Mouse (Mus musculus) E14TG2a.4 (cell line): ENCODE results near the gene Mrpl18.

ENCODE experiments used
- CTCF ChIP-seq: conservative IDR thresholded peaks from 2 replicates; pipeline ENCODE4 v1.5.1; 2014; ENCODE audit warnings: low read length
- NANOG ChIP-seq: IDR thresholded peaks from 2 replicates; pipeline ENCODE4 v1.6.1; 2014; ENCODE audit warnings: borderline replicate concordance, low read length, mixed read lengths
- POU5F1 ChIP-seq: IDR thresholded peaks from 2 replicates; pipeline ENCODE4 v1.6.1; 2014; ENCODE audit warnings: low read length, borderline replicate concordance

- TF ChIP-seq CTCF (no peak), NANOG (no peak), POU5F1 (no peak)
These were observed 26.5 kb upstream of the Mrpl18 start for GRCm38 (mm10) chr17:12942459-12943162.
